14 mouse cellular contexts compared by ENCODE assay signal in genomic region chr1:156458391-156459060, GRCm38 (mm10). TPM values are rescaled to one million over a fixed set of nuclear protein-coding genes. Genes with fewer than 3 reads are reported as not detected.
DNase-seq lines count a peak whose midpoint lies in the region; ATAC-seq and TF ChIP-seq lines count a peak whose summit lies in the region.
"Had no signal": no experiment of that assay in that cellular context is flagged by ENCODE, and none has a peak within 500 bp of the region (broad histone marks: within the 10 kb centered on the region; RNA-seq: fewer than 3 reads in every experiment).

No protein-coding gene starts in this region.

- TF ChIP-seq CTCF in bone marrow, adult 2 months (IDR thresholded peaks at IDR 0.05; ENCODE audit: control insufficient read depth, insufficient read depth, low read length): no peak

- WGBS in kidney, embryonic 15.5 days: 65% methylated on average over 8 of the region's 8 CpGs
- 32% methylated on average over 8 of the region's 8 CpGs for WGBS in bone marrow, adult 2 months
- WGBS in liver, embryonic 13.5 days (ENCODE audit: insufficient replicate concordance): 42% methylated on average over 8 of the region's 8 CpGs
- 79% methylated on average over 8 of the region's 8 CpGs for WGBS in forebrain, embryonic 16.5 days

- peaks cover 31% of the 10 kb centered on the region for H3K36me3 ChIP-seq in kidney, embryonic 15.5 days
- no peaks in the 10 kb centered on the region for H3K36me3 ChIP-seq in liver, embryonic 13.5 days
- H3K36me3 ChIP-seq in forebrain, embryonic 16.5 days (ENCODE audit: control insufficient read depth, insufficient read depth): no peaks in the 10 kb centered on the region

- H3K27ac ChIP-seq in kidney, embryonic 15.5 days: 0 out of 2 replicates have a peak overlapping the region, but pooled peaks have one; percentile 7
- H3K27ac ChIP-seq in bone marrow, adult 2 months (ENCODE audit: control insufficient read depth, insufficient read depth, low read depth, low read length, poor library complexity): peak overlapping the region; percentile 35; the same call in 1 of the 2 replicates
- H3K27ac ChIP-seq in liver, embryonic 13.5 days: peak overlapping the region; percentile 58; the same call in 1 of the 2 replicates
- H3K27ac ChIP-seq in forebrain, embryonic 16.5 days (ENCODE audit: low read length): no peak overlapping the region
- H3K27ac ChIP-seq: midbrain, embryonic 12.5 days had no signal

- H3K4me2 ChIP-seq in kidney, embryonic 15.5 days: no peak overlapping the region
- H3K4me2 ChIP-seq in liver, embryonic 13.5 days: 0 out of 2 replicates have a peak overlapping the region, but pooled peaks have one; percentile 12
- no peak overlapping the region for H3K4me2 ChIP-seq in forebrain, embryonic 16.5 days (ENCODE audit: low read length)
- H3K4me2 ChIP-seq: midbrain, embryonic 12.5 days had no signal

- no peaks in the 10 kb centered on the region for H3K27me3 ChIP-seq in kidney, embryonic 15.5 days
- H3K27me3 ChIP-seq in liver, embryonic 13.5 days: no peaks in the 10 kb centered on the region
- H3K27me3 ChIP-seq in forebrain, embryonic 16.5 days (replicated peaks; ENCODE audit: control insufficient read depth, insufficient read depth, low read length): no peaks in the 10 kb centered on the region
- H3K27me3 ChIP-seq: midbrain, embryonic 12.5 days had no signal

- TF ChIP-seq POLR2A in bone marrow, adult 2 months (IDR thresholded peaks at IDR 0.05; ENCODE audit: borderline replicate concordance, control insufficient read depth, low read depth, low read length): no peak

- H3K4me1 ChIP-seq in kidney, embryonic 15.5 days: peaks cover 16% of the 10 kb centered on the region
- peaks cover 1% of the 10 kb centered on the region for H3K4me1 ChIP-seq in bone marrow, adult 2 months (ENCODE audit: control insufficient read depth, insufficient read depth, low read length)
- peaks cover 51% of the 10 kb centered on the region for H3K4me1 ChIP-seq in liver, embryonic 13.5 days (replicated peaks)
- no peaks in the 10 kb centered on the region for H3K4me1 ChIP-seq in forebrain, embryonic 16.5 days (replicated peaks; ENCODE audit: control insufficient read depth, insufficient read depth, low read length)
- H3K4me1 ChIP-seq: midbrain, embryonic 12.5 days had no signal

- no peak for DNase-seq in kidney, adult 18-20 months
- DNase-seq in liver, embryonic 13.5 days: no peak
- DNase-seq in lung, postnatal 36 days: peak; percentile 77
- no peak for DNase-seq in frontal cortex, adult 2 months (ENCODE audit: extremely low spot score in 1 of 2, low spot score in 1 of 2)
- no peak for DNase-seq in layer of hippocampus, postnatal 14 days (ENCODE audit: low spot score in 2 of 2)
- DNase-seq: adrenal gland, postnatal 25 days; cerebellum, postnatal 14 days; gastrocnemius, postnatal 14 days; layer of hippocampus, adult 9-11 months had no signal

- ATAC-seq in kidney, embryonic 15.5 days (replicated peaks; ENCODE audit: low FRiP score): no peak
- ATAC-seq in liver, embryonic 13.5 days (ENCODE audit: low read depth): 0 out of 2 replicates have a peak, but pooled peaks have one; percentile 24
- ATAC-seq in forebrain, embryonic 16.5 days: no peak

- H3K9ac ChIP-seq in kidney, embryonic 15.5 days: no peak overlapping the region
- no peak overlapping the region for H3K9ac ChIP-seq in liver, embryonic 13.5 days
- H3K9ac ChIP-seq in forebrain, embryonic 16.5 days (replicated peaks; ENCODE audit: low read depth, low read length): no peak overlapping the region
- H3K9ac ChIP-seq: midbrain, embryonic 12.5 days had no signal

- H3K9me3 ChIP-seq in kidney, embryonic 15.5 days (replicated peaks): no peaks in the 10 kb centered on the region
- no peaks in the 10 kb centered on the region for H3K9me3 ChIP-seq in liver, embryonic 13.5 days (replicated peaks)
- H3K9me3 ChIP-seq in forebrain, embryonic 16.5 days (ENCODE audit: control insufficient read depth, low read length): no peaks in the 10 kb centered on the region
- H3K9me3 ChIP-seq: midbrain, embryonic 12.5 days had no signal

- no peak overlapping the region for H3K4me3 ChIP-seq in kidney, embryonic 15.5 days (replicated peaks)
- no peak overlapping the region for H3K4me3 ChIP-seq in bone marrow, adult 2 months (replicated peaks; ENCODE audit: control insufficient read depth, low read depth, low read length)
- H3K4me3 ChIP-seq in liver, embryonic 13.5 days (replicated peaks): no peak overlapping the region
- H3K4me3 ChIP-seq in forebrain, embryonic 16.5 days (replicated peaks; ENCODE audit: low read length): no peak overlapping the region
- H3K4me3 ChIP-seq: midbrain, embryonic 12.5 days had no signal

RNA-seq across cellular contexts. Expression of gene Soat1, which starts 15.6 kb away (rescaled TPM):
- 40.2 and 52.1 TPM in 2 replicates for polyA plus RNA-seq in kidney, embryonic 15.5 days (2015; fragmentation: Nextera tagmentation; extraction: Ambion mirVana)
- 4.2 and 14.6 TPM in 2 replicates for polyA plus RNA-seq in bone marrow, adult 2 months (2011; ENCODE audit: insufficient read depth, insufficient read length, low replicate concordance, missing spikeins)
- 16.1 and 18.3 TPM in 2 replicates for polyA plus RNA-seq in liver, embryonic 13.5 days (2015; fragmentation: Nextera tagmentation; extraction: Ambion mirVana)
- 20.3 and 23.5 TPM in 2 replicates for polyA plus RNA-seq in frontal cortex, adult 2 months (2012; rRNA removed)
- 10 to 100 TPM; 41.6 to 42.1 TPM for total RNA-seq in layer of hippocampus, postnatal 14 days (2021)
- polyA plus RNA-seq in forebrain, embryonic 16.5 days (2015; fragmentation: Nextera tagmentation; extraction: Ambion mirVana): 10.1 and 16.2 TPM in 2 replicates

RNA-seq across cellular contexts. Expression of gene Axdnd1, which starts 37.6 kb away (rescaled TPM):
- 0.22 and 0.67 TPM in 2 replicates for polyA plus RNA-seq in kidney, embryonic 15.5 days (2015; fragmentation: Nextera tagmentation; extraction: Ambion mirVana)
- polyA plus RNA-seq in bone marrow, adult 2 months (2011; ENCODE audit: insufficient read depth, insufficient read length, low replicate concordance, missing spikeins): 0.56 and 1.6 TPM in 2 replicates
- polyA plus RNA-seq in liver, embryonic 13.5 days (2015; fragmentation: Nextera tagmentation; extraction: Ambion mirVana): 0.09 TPM in 1 of 2 replicates, not detected in the other
- polyA plus RNA-seq in frontal cortex, adult 2 months (2012; rRNA removed): 0.71 and 0.84 TPM in 2 replicates
- total RNA-seq in layer of hippocampus, postnatal 14 days (2021): under 1 TPM; 0.88 to 0.91 TPM
- not detected in 2 replicates for polyA plus RNA-seq in forebrain, embryonic 16.5 days (2015; fragmentation: Nextera tagmentation; extraction: Ambion mirVana)
- total RNA-seq: gastrocnemius, postnatal 14 days; hematopoietic stem cell, adult 5-6 weeks had no signal
- polyA plus RNA-seq: midbrain, embryonic 12.5 days had no signal
